19 mouse cellular contexts compared by ENCODE assay signal in the genomic region with DNA sequence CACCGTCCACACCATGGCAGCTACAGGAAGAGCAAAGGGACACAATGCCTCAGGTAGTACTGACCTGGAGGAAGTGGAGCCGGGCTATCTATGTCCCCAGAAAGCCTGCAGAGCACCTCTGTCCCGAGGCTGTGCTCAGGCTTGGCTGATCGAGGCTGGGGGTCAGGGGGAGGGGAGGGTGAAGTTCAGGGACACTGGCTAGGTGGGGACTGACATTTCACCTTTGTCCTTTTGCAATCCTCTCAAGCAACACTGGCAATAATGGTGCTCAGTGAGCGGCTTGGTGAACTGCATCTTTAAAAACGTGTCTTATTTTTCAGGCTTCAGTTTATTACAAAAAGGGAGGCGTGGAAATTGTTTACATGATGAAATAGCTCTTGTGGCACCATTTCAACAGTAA.
"Had no signal": no experiment of that assay in that cellular context is flagged by ENCODE, and none has a peak within 500 bp of the region (broad histone marks: within the 10 kb centered on the region; RNA-seq: fewer than 3 reads in every experiment).

No protein-coding gene starts in this region.

- H3K4me3 ChIP-seq: heart, embryonic 13.5 days; heart, embryonic 15.5 days; hindbrain, embryonic 13.5 days; hindbrain, embryonic 15.5 days; kidney, embryonic 15.5 days; limb, embryonic 13.5 days; limb, embryonic 15.5 days had no signal

- H3K9ac ChIP-seq: heart, embryonic 13.5 days; heart, embryonic 15.5 days; hindbrain, embryonic 13.5 days; hindbrain, embryonic 15.5 days; kidney, embryonic 15.5 days; limb, embryonic 13.5 days; limb, embryonic 15.5 days had no signal

- DNase-seq: gastrocnemius, postnatal 14 days; kidney, adult 11 months; kidney, adult 2 months; kidney, adult 9 months; kidney, postnatal 14 days; layer of hippocampus, adult 9-11 months; layer of hippocampus, postnatal 36 days; left cerebral cortex, postnatal 4 days had no signal

- ATAC-seq: hindbrain, postnatal 0 days; intestine, embryonic 16.5 days had no signal

- H3K27me3 ChIP-seq: heart, embryonic 13.5 days; heart, embryonic 15.5 days; hindbrain, embryonic 13.5 days; hindbrain, embryonic 15.5 days; kidney, embryonic 15.5 days; limb, embryonic 13.5 days; limb, embryonic 15.5 days had no signal

- H3K36me3 ChIP-seq: heart, embryonic 15.5 days; hindbrain, embryonic 15.5 days had no signal

- H3K4me2 ChIP-seq: heart, embryonic 11.5 days; heart, embryonic 13.5 days; heart, embryonic 15.5 days; hindbrain, embryonic 13.5 days; hindbrain, embryonic 15.5 days; kidney, embryonic 15.5 days; limb, embryonic 13.5 days; limb, embryonic 15.5 days had no signal

- H3K27ac ChIP-seq: heart, embryonic 13.5 days; heart, embryonic 15.5 days; hindbrain, embryonic 13.5 days; hindbrain, embryonic 15.5 days; hindbrain, postnatal 0 days; kidney, embryonic 15.5 days; kidney, postnatal 0 days; limb, embryonic 13.5 days; limb, embryonic 15.5 days had no signal

- H3K9me3 ChIP-seq: heart, embryonic 15.5 days; hindbrain, embryonic 13.5 days; hindbrain, embryonic 15.5 days; limb, embryonic 13.5 days; limb, embryonic 15.5 days had no signal
